Mouse (Mus musculus) spleen, adult 2 months (tissue): ENCODE measurements around the gene Gstcd.

Experiments
- CTCF ChIP-seq: fragments of 200-500 bp; IDR thresholded peaks from 2 replicates; pipeline ENCODE4 v1.5.1; 2011; ENCODE audit warnings: mild to moderate bottlenecking, inconsistent platforms; ENCODE audit not compliant: insufficient read depth, insufficient read length, insufficient replicate concordance; ENCODE audit errors: extremely low read depth
- POLR2A ChIP-seq: fragments of 200-500 bp; IDR thresholded peaks from 2 replicates; pipeline ENCODE4 v1.6.1; 2011; ENCODE audit warnings: low read depth, low read length, inconsistent platforms

DNA sequence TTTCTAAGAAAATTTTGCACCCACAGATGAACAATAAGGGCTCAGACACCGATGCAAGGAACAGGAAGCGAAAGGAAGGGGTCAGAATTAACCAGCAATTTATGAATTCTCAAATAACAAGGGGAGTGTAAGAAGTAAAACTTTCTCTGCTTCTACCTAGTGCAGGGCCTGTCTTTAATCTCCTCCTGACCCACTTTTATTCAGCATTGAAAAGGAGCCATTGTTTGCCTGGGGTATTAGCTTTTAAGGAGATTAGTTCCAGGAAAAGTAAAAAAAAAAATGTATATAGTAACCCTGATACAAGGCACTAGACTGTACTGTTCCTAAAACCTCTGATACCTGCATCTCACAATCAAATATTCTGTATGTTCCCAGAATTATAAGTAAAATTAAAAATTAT is 64.9 kb downstream of the Gstcd start:
- no peak for TF ChIP-seq CTCF
- TF ChIP-seq POLR2A = no peak
